Mouse (Mus musculus): ENCODE measurements at regions not wholly inside any gene's neighbourhood (a gene's known extent, or its start where the extent isn't known, plus 50 kb on each side); places are given as distances from the start of the nearest gene placed in this dataset.

GRCm38 (mm10) chr10:19140628-19141027, 125.2 kb upstream of the Tnfaip3 start:
- DNase-seq (ENCODE audit: low spot score), result no peak

GRCm38 (mm10) chr10:19139234-19139633, 123.8 kb upstream of the Tnfaip3 start:
- DNase-seq (ENCODE audit: low spot score), result no peak

DNA sequence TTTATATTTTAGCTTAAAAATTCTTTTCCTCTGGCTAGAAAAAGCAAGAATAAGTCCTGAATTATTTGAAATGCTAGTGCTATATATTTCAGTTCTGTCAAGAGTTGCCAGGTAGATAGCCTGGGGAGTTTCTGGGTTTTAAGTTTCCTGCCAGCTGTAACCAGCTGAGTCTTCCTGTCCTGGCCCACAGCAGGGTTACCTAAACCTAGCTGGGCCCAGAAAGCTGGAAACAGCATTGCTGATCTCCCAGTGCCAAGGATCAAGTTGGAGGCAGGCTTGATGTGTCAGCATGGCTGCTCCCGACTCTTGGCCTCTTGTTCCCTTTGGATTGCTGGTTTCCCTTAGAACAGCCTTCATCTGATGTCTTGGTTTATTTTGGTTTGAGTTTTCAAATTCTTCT, 122.8 kb upstream of the Tnfaip3 start:
- DNase-seq (ENCODE audit: low spot score), result no peak

DNA sequence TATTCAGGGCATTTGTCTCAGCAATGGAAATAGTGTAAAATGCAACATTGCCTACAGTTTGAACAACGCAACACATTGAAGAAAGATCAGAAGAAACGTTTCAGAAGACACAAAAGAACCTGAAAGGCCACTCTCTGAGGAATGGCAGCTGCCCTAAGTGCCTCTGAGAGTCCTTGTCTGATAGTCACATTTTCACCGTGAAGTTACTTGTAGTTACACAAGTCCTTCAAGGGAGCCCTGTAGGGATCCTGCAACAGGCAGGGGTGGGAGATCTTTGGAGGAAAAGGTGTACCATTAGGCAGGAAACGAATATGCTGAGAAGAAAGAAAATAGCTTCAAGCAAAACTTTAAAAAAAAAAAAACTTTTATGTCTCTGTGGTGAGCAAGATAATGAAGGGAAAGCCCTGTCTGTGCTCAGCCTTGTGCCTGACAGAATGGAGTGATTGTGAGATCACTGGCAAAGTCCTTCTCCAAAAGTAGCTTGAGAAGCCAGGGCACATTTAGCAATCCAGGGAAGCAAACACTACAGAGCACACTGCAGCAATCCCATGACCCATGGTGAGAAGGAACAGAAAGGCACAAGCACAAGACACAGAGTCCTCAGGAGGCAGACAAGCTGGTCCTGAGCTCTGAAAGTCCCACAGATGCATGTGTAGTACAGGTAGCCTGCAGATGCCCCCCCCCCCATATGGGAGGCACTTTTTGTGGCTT, 112.3 kb upstream of the Tnfaip3 start:
- no peak for DNase-seq (ENCODE audit: low spot score)

GRCm38 (mm10) chr10:19126922-19127321, 111.5 kb upstream of the Tnfaip3 start:
- no peak for DNase-seq (ENCODE audit: low spot score)

GRCm38 (mm10) chr10:19126438-19126837, 111.0 kb upstream of the Tnfaip3 start:
- no peak for DNase-seq (ENCODE audit: low spot score)

GRCm38 (mm10) chr10:19123691-19124090, 108.2 kb upstream of the Tnfaip3 start:
- no peak for DNase-seq (ENCODE audit: low spot score)

GRCm38 (mm10) chr10:19122221-19122620, 106.8 kb upstream of the Tnfaip3 start:
- no peak for DNase-seq (ENCODE audit: low spot score)

DNA sequence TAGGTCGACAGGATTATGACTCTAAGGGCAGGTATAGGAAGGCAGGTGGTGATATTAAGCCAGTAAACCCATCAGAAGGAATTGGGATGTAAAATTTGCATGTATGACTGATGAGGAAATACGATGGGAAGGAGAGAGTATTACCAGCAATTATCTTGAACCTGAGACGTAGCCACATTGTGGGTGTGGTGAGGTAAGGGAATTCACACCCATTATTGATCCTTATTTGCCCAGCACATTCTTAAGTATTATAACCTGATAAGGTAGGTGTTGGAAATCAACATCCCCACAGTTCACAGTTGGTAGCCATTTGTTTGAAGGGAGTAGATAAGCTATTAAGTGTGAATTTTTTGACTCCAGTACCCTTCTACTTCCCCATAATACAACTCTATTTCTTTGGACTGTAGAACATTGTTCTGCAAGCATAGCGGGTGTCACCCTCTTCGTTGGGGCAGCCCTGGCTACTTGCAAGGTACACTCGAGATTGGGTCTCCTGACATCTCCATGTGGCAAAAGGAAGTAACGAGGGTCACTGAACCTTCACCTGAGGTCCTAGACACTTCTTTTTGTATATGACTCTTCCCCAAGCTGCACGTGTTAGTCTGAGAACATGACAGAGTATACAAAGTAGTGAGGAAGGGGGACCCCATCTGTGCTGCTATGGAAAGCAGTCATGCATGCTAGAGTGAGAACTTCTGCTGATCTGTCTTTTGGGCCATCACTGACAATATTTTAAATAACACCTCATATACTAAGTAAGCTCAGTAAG, 104.0 kb upstream of the Tnfaip3 start:
- DNase-seq (ENCODE audit: low spot score), result no peak

DNA sequence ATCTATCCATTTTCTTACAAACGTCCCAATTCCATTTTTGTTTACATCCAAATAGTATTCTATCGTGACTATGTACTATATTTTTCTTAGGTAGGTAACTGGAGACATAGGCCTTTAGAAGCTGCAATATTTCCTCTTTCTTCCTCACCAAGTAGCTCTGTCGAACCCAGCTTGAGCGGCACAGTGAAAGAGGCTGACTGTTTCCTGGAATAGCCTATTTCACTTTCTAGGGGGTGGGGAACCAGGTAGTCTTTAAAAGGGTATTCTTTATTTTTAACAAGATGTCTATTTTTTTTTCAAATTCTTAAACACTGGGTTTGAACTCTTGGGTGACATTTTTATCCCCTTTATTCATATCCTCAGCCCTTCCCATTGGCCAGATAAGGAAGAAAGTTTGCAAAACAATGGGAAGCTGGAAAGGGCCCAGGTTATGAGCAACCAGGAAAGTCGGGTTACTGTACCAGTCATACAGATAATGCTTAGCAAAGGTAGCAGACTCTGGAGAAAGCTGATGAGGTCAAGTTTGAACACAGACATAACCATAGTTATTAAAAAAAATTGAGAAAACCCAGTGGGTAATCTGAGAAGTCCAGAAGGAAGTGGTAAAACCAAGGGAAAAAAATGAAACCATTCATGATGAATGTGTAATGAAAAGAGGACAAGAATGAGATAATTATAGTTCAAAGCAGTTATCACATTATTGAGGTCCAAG, 103.3 kb upstream of the Tnfaip3 start:
- no peak for DNase-seq (ENCODE audit: low spot score)

GRCm38 (mm10) chr10:19117071-19117605, 101.7 kb upstream of the Tnfaip3 start:
- no peak for DNase-seq (ENCODE audit: low spot score)

DNA sequence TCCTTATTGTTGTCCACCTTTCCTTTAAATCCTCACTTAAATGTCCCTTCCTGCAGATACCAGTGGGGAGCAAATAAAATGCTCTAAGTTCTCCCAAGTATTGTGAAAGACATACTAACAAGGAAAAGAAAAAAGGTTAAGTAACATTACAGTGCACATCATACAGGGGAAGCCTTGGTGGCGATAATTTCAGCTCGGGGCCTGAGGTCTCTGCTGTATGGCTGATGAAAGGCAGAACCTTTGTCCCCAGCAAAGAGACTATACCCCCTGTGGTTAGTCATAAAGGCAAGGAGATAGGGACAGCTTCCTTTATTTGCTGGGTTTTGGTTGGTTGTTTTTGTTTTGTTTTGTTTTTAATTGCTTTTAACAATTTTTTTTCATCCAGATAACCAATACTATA, 97.0 kb upstream of the Tnfaip3 start:
- no peak for DNase-seq (ENCODE audit: low spot score)

- no peak for DNase-seq (ENCODE audit: low spot score)
Measured at GRCm38 (mm10) chr10:19105231-19105681, 89.8 kb upstream of the Tnfaip3 start.

DNA sequence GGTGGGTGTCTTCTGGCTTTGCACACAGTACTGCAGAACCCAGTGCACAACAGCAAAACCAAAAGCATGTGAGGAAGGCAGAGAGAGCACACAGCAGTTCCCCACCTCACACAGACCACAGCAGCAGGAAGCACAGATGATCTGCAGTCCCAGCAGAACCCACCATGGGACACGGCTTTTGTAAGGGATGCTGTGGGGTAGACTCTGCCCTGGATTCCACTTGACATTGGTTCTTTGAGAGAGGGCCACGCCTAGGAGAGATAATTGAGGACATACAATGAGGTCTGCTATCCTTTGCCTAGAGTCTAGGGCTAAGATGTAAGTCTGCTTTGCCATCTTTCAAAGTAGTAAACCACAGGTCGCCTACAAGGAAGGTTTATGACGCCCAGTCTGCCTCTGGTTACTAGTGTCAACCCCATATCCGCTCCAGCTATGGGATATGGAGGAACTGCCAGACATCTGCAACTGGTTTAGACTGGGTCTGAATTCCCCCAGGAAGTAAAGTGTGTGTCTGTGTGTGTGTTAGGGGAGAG, 89.3 kb upstream of the Tnfaip3 start:
- no peak for DNase-seq (ENCODE audit: low spot score)

DNA sequence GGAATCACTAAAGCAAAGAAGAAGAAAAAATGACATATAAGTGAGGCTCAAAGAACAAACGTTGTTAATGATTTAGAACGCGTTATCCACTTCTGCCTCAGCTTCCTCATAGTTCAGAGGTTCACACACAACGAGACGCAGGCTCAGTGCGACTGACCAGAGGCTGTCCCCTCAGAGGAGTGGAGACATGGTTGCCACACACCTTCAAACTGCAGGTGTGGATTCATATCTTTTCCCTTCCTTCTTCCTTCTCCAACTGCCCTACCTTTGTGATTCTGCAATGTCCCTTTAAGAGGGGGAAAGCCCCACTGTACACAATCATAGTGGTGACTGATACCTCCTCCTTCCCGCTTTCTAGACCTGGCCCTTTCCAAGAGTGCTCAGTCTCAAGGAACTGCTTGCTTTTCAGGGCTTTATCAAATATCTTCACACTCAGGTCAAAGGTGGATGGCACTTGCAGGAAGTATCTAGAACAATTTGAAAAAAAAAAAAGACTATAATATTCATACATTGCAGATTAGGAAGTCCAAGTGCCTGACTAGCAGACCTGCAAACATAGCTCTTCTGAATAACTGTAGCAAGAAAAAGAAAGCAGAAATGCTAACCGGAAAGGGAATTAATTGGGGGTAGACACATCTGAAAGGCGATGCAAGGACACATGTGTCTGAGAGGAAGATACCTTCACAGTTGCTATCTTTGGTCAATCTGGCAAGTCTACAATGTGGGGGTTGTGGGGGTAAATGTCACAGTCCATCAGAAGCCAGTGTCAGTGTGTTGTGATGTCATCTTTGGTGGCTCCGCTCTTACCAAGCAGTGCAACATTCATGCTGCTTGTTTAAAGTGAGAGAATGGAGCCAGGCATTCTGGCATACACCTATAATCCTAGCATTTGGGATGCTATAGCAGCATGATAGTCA, 84.2 kb upstream of the Tnfaip3 start:
- DNase-seq (ENCODE audit: low spot score), result no peak

DNA sequence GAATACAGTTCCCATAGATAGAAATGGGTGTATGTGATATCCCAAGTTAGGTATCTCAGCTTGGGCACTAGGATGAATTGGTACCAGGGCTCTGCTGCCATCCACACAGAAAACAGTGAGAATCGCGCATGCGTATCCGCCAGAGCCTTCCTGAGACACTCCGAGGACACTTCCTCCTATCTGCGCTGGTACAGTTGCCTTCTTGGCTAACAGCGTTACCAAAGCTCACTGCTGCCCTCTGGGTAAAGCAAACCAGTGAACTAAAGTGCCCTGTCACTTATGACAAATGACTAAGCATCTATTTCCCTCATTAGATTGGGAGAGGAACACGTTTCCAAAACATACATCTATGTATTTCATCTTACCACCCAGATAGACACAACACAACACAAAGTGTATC, 78.8 kb upstream of the Tnfaip3 start:
- no peak for DNase-seq (ENCODE audit: low spot score)

GRCm38 (mm10) chr10:19093689-19094088, 78.2 kb upstream of the Tnfaip3 start:
- DNase-seq (ENCODE audit: low spot score), result no peak

DNA sequence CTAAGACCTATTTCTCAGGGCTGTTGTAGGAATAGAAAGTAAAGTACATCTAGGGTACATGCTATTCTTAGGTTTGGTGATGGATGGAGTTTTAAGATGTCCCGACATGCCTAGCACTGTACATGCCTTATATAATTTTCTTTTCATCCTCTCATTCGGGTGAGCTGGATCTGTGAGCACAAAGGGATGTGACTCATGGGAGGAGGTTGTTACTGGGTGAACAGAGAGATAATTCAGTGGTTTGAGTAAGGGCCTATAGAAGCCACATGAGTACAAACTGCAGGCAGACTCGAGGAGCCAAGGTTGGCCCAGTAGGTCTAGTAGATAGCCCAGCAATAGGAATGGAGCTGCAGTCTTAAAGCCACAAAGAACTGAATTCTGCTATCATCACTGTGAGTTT, 76.5 kb upstream of the Tnfaip3 start:
- no peak for DNase-seq (ENCODE audit: low spot score)

GRCm38 (mm10) chr10:19091110-19091509, 75.7 kb upstream of the Tnfaip3 start:
- DNase-seq (ENCODE audit: low spot score), result no peak

- no peak for DNase-seq (ENCODE audit: low spot score)
Measured at GRCm38 (mm10) chr10:19086995-19087394, 71.5 kb upstream of the Tnfaip3 start.

DNA sequence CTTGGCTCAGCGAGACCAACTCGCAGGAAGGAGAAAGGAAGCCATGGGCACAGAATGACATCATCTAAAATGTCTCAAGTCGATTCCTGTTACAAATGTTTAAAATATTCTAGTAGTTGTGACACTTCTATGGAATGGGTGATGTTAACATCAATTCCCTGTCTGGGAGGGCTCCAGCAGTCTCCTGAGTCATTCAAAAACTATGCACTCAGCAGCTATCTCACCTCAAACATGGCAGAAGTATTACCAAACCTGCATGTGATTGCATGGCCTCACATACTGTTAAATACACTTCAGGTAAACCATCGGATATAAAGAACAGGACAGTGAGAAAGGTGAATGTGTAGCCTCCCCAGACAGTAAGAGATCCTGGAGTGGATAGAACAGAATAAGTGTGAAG, 66.7 kb upstream of the Tnfaip3 start:
- DNase-seq (ENCODE audit: low spot score), result no peak
